Mouse (Mus musculus) G1E (cell line): ENCODE data around the gene Angptl7. TPM values are rescaled to one million over a fixed set of nuclear protein-coding genes. Genes with fewer than 3 reads are reported as not detected.

Source experiments
- ATAC-seq: 2 replicates; pipeline ENCODE4 v1.8.0; 2016; ENCODE audit warnings: mild to moderate bottlenecking; ENCODE audit not compliant: insufficient number of reproducible peaks, poor library complexity, low FRiP score, severe bottlenecking; ENCODE audit errors: extremely low read depth
- DNase-seq: peaks from one replicate; pipeline ENCODE4 v3.0.0; 2012; ENCODE audit warnings: low spot score
- H3K27me3 ChIP-seq: 2 replicates; pipeline ENCODE4 v1.6.1; 2012; ENCODE audit warnings: mild to moderate bottlenecking, low read length, inconsistent platforms; ENCODE audit not compliant: insufficient read depth
- H3K36me3 ChIP-seq: replicated peaks from 2 replicates; pipeline ENCODE3; 2012; ENCODE audit warnings: mild to moderate bottlenecking, inconsistent platforms
- H3K4me1 ChIP-seq: 2 replicates; pipeline ENCODE4 v1.6.1; 2012; ENCODE audit warnings: low read depth, low read length, inconsistent platforms, mixed read lengths; ENCODE audit not compliant: insufficient read depth
- H3K4me3 ChIP-seq: 2 replicates; pipeline ENCODE4 v1.5.1; 2012; ENCODE audit warnings: low read depth, mild to moderate bottlenecking, inconsistent platforms, low read length, moderate library complexity, mixed read lengths
- H3K9me3 ChIP-seq: replicated peaks from 2 replicates; pipeline ENCODE4 v1.6.1; 2012; ENCODE audit warnings: inconsistent platforms
- CTCF ChIP-seq: IDR thresholded peaks from 2 replicates; pipeline ENCODE4 v1.5.1; 2012; ENCODE audit warnings: low read depth, low read length, inconsistent platforms, mixed read lengths
- GATA1 ChIP-seq: IDR thresholded peaks from 2 replicates; pipeline ENCODE4 v1.6.1; 2012; ENCODE audit warnings: borderline replicate concordance, low read length, inconsistent platforms, mixed read lengths
- GATA2 ChIP-seq: IDR thresholded peaks from 2 replicates; pipeline ENCODE4 v1.6.1; 2012; ENCODE audit warnings: low read depth, low read length, inconsistent platforms, borderline replicate concordance
- POLR2AphosphoS5 ChIP-seq: IDR thresholded peaks from 2 replicates; pipeline ENCODE4 v1.6.1; 2012; ENCODE audit warnings: low read depth, low read length, inconsistent platforms; ENCODE audit not compliant: insufficient replicate concordance
- TAL1 ChIP-seq: conservative IDR thresholded peaks from 2 replicates; pipeline ENCODE4 v1.6.1; 2012; ENCODE audit warnings: low read depth, low read length, inconsistent platforms, mixed read lengths
- polyA plus RNA-seq: library from polyadenylated mRNA; stranded (reverse); fragments of >175 nt; gene quantifications from 2 replicates; pipeline ENCODE4 v1.2.3, GENCODE M21; 2012
- total RNA-seq, 2 experiments: library from RNA; stranded (forward) in 1 of 2; stranded (reverse) in 1 of 2; fragments of 200-1000 nt in 1 of 2; fragments of >200 nt in 1 of 2; fragmentation: Nextera tagmentation in 1 of 2; gene quantifications; 2 replicates each; pipeline ENCODE4 v1.2.3; 2014 to 2017

The Angptl7 gene
- total and polyA plus RNA-seq, 3 experiments: 0.05 TPM; not detected in 2

DNA sequence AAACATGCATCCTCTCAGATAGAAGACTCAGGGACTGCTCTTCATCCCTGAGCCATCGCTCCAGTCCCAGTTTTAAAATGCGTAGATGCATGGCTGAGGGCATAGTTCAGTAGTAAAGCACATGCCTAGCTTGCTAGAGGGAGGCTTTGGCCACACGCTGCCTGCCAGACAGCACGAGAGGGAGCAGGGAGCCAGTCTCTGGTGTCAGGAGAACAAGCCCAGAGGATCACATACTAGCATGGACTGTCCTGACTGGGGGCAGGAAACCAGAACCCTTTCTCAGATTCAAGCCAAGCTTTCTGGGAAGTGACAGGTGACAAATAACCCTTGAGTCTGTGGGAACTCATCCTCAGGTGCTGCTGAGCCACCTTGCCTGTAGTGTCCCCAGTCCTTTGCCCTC, 11.1 kb upstream of the Angptl7 start:
- ATAC-seq: no peak
- H3K36me3 ChIP-seq: peaks cover 82% of the 10 kb centered on the region
- H3K4me3 ChIP-seq: no peak overlapping the region
- no peaks in the 10 kb centered on the region for H3K27me3 ChIP-seq
- no peak for DNase-seq
- H3K4me1 ChIP-seq: 0 out of 2 replicates have a peak, but pooled peaks cover 4% of the 10 kb centered on the region
- no peaks in the 10 kb centered on the region for H3K9me3 ChIP-seq
- TF ChIP-seq GATA2: no peak
- TF ChIP-seq TAL1: no peak
- TF ChIP-seq CTCF: no peak
- no peak for TF ChIP-seq GATA1
- no peak for TF ChIP-seq POLR2AphosphoS5

- DNase-seq: no peak
- no peak for ATAC-seq
- H3K4me3 ChIP-seq: no peak overlapping the region
- no peaks in the 10 kb centered on the region for H3K9me3 ChIP-seq
- 0 out of 2 replicates have a peak, but pooled peaks cover 4% of the 10 kb centered on the region for H3K4me1 ChIP-seq
- TF ChIP-seq GATA2 (no peak), GATA1 (no peak), POLR2AphosphoS5 (no peak), CTCF (no peak), TAL1 (no peak)
- H3K36me3 ChIP-seq: peaks cover 83% of the 10 kb centered on the region
- no peaks in the 10 kb centered on the region for H3K27me3 ChIP-seq
Observed at GRCm38 (mm10) chr4:148510691-148511090, 10.4 kb upstream of the Angptl7 start.

GRCm38 (mm10) chr4:148509450-148510084, 9.3 kb upstream of the Angptl7 start:
- TF ChIP-seq POLR2AphosphoS5 (no peak), GATA2 (no peak), CTCF (no peak), GATA1 (no peak), TAL1 (no peak)
- no peaks in the 10 kb centered on the region for H3K9me3 ChIP-seq
- no peak for ATAC-seq
- H3K4me1 ChIP-seq: 0 out of 2 replicates have a peak, but pooled peaks cover 4% of the 10 kb centered on the region
- no peak for DNase-seq
- H3K27me3 ChIP-seq: no peaks in the 10 kb centered on the region
- H3K36me3 ChIP-seq: peaks cover 81% of the 10 kb centered on the region
- H3K4me3 ChIP-seq: no peak overlapping the region

DNA sequence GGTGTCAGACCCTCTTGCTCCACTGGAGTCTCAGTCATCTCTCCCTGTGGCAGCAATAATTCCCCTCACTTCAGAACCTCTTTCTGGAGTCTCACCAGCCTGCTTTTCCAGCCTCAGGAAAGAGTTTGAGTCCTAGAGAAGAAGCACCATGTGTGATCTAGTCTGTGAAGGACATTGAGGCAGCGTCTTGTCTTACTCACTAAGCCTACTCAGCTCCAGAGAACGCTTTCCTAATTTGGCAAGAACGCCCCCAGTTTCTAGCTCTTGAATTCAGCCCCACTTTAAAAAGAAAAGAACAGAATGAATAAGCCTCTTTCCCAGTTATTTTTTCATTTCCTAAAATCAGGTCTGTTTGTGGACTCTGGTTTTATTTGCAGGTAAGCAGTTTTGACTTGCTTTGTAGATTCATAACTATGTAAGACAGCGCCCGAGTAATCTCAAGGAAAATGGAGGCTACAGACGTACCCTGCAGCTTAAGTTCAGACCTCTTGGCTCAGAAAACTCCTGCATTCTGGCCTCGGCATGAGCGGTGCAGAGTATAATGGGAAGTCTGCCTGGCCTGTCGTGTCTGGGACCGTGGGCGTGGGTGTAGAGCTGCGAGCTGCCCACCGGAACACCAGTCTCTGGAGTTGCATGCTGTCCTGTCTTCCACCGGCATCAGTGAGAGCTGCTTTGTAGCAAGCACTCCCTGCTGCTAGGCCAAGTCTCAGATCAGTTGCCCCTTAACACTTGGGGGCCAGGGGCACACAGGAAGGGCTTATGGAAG, 8.0 kb upstream of the Angptl7 start:
- ATAC-seq: no peak
- Histone ChIP-seq H3K36me3 (peaks cover 81% of the 10 kb centered on the region), H3K27me3 (no peaks in the 10 kb centered on the region), H3K4me1 (0 out of 2 replicates have a peak, but pooled peaks cover 4% of the 10 kb centered on the region), H3K9me3 (no peaks in the 10 kb centered on the region), H3K4me3 (no peak overlapping the region)
- TF ChIP-seq GATA2 (no peak), GATA1 (no peak)
- no peak for DNase-seq

GRCm38 (mm10) chr4:148507585-148507984, 7.3 kb upstream of the Angptl7 start:
- Histone ChIP-seq H3K36me3 (peaks cover 82% of the 10 kb centered on the region), H3K9me3 (no peaks in the 10 kb centered on the region), H3K27me3 (no peaks in the 10 kb centered on the region), H3K4me3 (no peak overlapping the region), H3K4me1 (0 out of 2 replicates have a peak, but pooled peaks cover 4% of the 10 kb centered on the region)
- TF ChIP-seq CTCF (no peak), TAL1 (no peak), GATA2 (no peak), POLR2AphosphoS5 (no peak), GATA1 (no peak)
- DNase-seq (no peak), ATAC-seq (no peak)

GRCm38 (mm10) chr4:148504497-148504959, 4.3 kb upstream of the Angptl7 start:
- H3K9me3 ChIP-seq: no peaks in the 10 kb centered on the region
- no peak for TF ChIP-seq GATA1
- no peak for TF ChIP-seq POLR2AphosphoS5
- no peak for TF ChIP-seq TAL1
- no peak for TF ChIP-seq CTCF
- TF ChIP-seq GATA2: no peak
- ATAC-seq (no peak), DNase-seq (no peak)
- no peaks in the 10 kb centered on the region; the same call in 1 of the 2 replicates for H3K27me3 ChIP-seq
- peaks cover 89% of the 10 kb centered on the region for H3K36me3 ChIP-seq
- H3K4me1 ChIP-seq: peaks cover 6% of the 10 kb centered on the region; the same call in 1 of the 2 replicates
- no peak overlapping the region for H3K4me3 ChIP-seq
